Mouse (Mus musculus) kidney, embryonic 16.5 days (tissue): Measurements from ENCODE around the gene Gm4553. TPM values are rescaled to one million over a fixed set of nuclear protein-coding genes. Genes with fewer than 3 reads are reported as not detected.
"Not testable (repeated sequence)": the region's sequence is repeated elsewhere in the genome, so short reads cannot be mapped to it uniquely, and the experiment has no call there.

Experiments
- ATAC-seq: fragments of 200-750 bp; cut with Nextera tagmentation; 2 replicates; pipeline ENCODE4 v1.8.0; 2017; ENCODE audit warnings: moderate TSS enrichment; ENCODE audit not compliant: low FRiP score, low TSS enrichment
- H3K27ac ChIP-seq: fragments of 300-500 bp; sonication (generic); 2 replicates; pipeline ENCODE4 v1.5.1; 2014; ENCODE audit warnings: low read length
- H3K27me3 ChIP-seq: fragments of 300-500 bp; sonication (generic); 2 replicates; pipeline ENCODE4 v1.6.1; 2014; ENCODE audit warnings: low read length, control low read depth, mixed read lengths; ENCODE audit not compliant: insufficient read depth
- H3K36me3 ChIP-seq: fragments of 300-500 bp; sonication (generic); 2 replicates; pipeline ENCODE4 v1.6.1; 2014; ENCODE audit warnings: low read length, control low read depth, mixed read lengths; ENCODE audit not compliant: insufficient read depth
- H3K4me1 ChIP-seq: fragments of 300-500 bp; sonication (generic); 2 replicates; pipeline ENCODE4 v1.6.1; 2014; ENCODE audit warnings: low read length, control low read depth, mixed read lengths; ENCODE audit not compliant: insufficient read depth
- H3K4me2 ChIP-seq: fragments of 300-500 bp; sonication (generic); replicated peaks from 2 replicates; pipeline ENCODE4 v1.6.1; 2014; ENCODE audit warnings: low read depth, low read length
- H3K4me3 ChIP-seq: fragments of 300-500 bp; sonication (generic); 2 replicates; pipeline ENCODE4 v1.5.1; 2014; ENCODE audit warnings: mild to moderate bottlenecking, low read length
- H3K9ac ChIP-seq: fragments of 300-500 bp; sonication (generic); replicated peaks from 2 replicates; pipeline ENCODE4 v1.6.1; 2014; ENCODE audit warnings: low read length
- H3K9me3 ChIP-seq: fragments of 300-500 bp; sonication (generic); 2 replicates; pipeline ENCODE4 v1.6.1; 2016; ENCODE audit warnings: low read length, control low read depth
- WGBS: fragments of 180-500 bp; shearing (Covaris S2); extraction: QIAGEN DNeasy Blood & Tissue Kit; methylation state at CpG from one replicate; pipeline ENCODE4 v1.1.7; 2014; 5-methylcytosine and 5-hydroxymethylcytosine counted together
- polyA plus RNA-seq: library from polyadenylated mRNA; unstranded; fragments of >200 nt; fragmentation: Nextera tagmentation; extraction: Ambion mirVana; gene quantifications from 2 replicates; pipeline ENCODE4 v1.2.1, GENCODE M21; 2015

Gm4553 gene
- polyA plus RNA-seq, 1 experiment from 2014 or later, result not detected

DNA sequence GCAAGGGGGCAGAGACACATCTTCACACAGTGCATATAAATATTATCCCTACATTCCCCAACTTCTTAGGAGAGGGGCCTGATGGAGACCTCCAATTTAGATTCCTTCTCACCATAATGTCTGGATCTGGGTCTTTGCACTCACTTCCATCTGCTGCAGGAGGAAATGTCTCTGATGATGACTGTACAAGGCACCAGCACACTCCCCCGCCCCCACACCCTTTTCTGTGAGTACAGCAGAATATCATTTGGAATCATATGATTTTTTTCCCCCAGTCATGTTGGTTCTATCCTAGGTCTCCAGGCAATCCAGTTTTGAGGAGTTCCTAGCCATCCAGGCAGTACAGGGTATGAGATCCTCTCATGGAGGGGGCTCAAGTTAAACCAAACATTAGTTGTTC is 13.1 kb upstream of the Gm4553 start:
- no peaks in the 10 kb centered on the region for H3K9me3 ChIP-seq
- H3K36me3 ChIP-seq, result no peaks in the 10 kb centered on the region
- no peaks in the 10 kb centered on the region for H3K27me3 ChIP-seq
- no peak overlapping the region for H3K9ac ChIP-seq
- H3K4me3 ChIP-seq, result no peak overlapping the region
- ATAC-seq, result no peak
- H3K27ac ChIP-seq, result no peak overlapping the region
- no peaks in the 10 kb centered on the region for H3K4me1 ChIP-seq
- no peak overlapping the region for H3K4me2 ChIP-seq
- 79% methylated on average over 1 of the region's 1 CpGs for WGBS

GRCm38 (mm10) chr7:142175905-142176304 is 10.4 kb upstream of the Gm4553 start, which contains the start of gene Krtap5-2:
Krtap5-2 (minus strand) TSS chr7:142176005.
- not testable (repeated sequence) for H3K27ac ChIP-seq, H3K9me3 ChIP-seq, ATAC-seq, H3K4me1 ChIP-seq, H3K9ac ChIP-seq, H3K4me2 ChIP-seq, H3K27me3 ChIP-seq, H3K36me3 ChIP-seq, H3K4me3 ChIP-seq

GRCm38 (mm10) chr7:142169836-142170235 is 4.3 kb upstream of the Gm4553 start:
- no peak for ATAC-seq
- H3K9ac ChIP-seq, result no peak overlapping the region
- no peaks in the 10 kb centered on the region for H3K4me1 ChIP-seq
- no peaks in the 10 kb centered on the region for H3K9me3 ChIP-seq
- no peak overlapping the region for H3K4me3 ChIP-seq
- no peaks in the 10 kb centered on the region for H3K36me3 ChIP-seq
- H3K27ac ChIP-seq, result no peak overlapping the region
- 46% methylated on average over 3 of the region's 3 CpGs for WGBS
- H3K27me3 ChIP-seq, result no peaks in the 10 kb centered on the region
- H3K4me2 ChIP-seq, result no peak overlapping the region

DNA sequence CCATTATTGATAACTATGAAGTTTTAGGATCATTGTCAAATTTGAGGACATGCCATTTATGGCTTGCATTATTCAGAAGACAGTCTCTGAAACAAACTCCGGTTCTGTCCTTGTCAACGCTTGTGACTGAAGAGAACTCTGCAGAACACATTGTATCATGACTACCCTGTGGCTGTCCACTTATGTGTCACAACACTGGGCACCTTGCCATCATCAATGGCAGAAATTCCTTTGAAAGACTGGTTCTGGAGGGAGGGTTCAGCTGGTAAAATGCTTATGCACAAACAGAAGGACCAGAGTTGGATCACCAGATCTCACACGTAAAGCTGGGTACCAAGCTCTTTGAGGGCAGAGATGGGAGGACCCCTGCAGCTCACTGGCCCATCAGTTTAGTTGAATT is 6.2 kb downstream of the Gm4553 start:
- H3K4me2 ChIP-seq, result no peak overlapping the region
- no peak for ATAC-seq
- no peak overlapping the region for H3K27ac ChIP-seq
- no peaks in the 10 kb centered on the region for H3K36me3 ChIP-seq
- no peaks in the 10 kb centered on the region for H3K4me1 ChIP-seq
- H3K9me3 ChIP-seq, result no peaks in the 10 kb centered on the region
- WGBS, result 95% methylated on average over 3 of the region's 3 CpGs
- no peak overlapping the region for H3K9ac ChIP-seq
- H3K27me3 ChIP-seq, result no peaks in the 10 kb centered on the region
- no peak overlapping the region for H3K4me3 ChIP-seq

DNA sequence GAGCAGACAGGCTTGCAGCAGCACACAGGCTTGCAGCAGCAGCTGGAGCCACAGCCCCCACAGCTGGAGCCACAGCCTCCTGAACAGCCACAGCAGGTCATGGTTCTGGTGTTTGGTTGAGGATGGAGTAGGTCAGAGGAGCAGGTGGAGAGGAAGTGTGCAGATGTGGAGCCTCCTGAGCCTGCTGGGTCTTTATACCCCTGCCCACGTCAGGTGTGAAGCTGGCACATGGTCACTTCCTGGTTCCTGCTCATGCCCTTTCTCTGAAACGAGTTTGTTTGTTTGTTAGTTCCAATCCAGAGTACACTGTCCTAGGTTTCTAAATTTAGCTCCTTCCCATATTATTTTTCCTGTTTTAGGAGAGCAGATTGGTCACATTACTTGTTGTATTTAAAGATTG is 8.5 kb downstream of the Gm4553 start, which contains the start of gene Gm29735:
Gene Gm29735, minus strand, starts transcription at position 101 of the 400 bp plus-strand sequence.
- H3K9ac ChIP-seq, H3K36me3 ChIP-seq, H3K27me3 ChIP-seq, H3K9me3 ChIP-seq, ATAC-seq, H3K4me1 ChIP-seq, H3K4me2 ChIP-seq, H3K27ac ChIP-seq, H3K4me3 ChIP-seq: not testable (repeated sequence)
- WGBS, result 30% methylated on average over 2 of the region's 2 CpGs

DNA sequence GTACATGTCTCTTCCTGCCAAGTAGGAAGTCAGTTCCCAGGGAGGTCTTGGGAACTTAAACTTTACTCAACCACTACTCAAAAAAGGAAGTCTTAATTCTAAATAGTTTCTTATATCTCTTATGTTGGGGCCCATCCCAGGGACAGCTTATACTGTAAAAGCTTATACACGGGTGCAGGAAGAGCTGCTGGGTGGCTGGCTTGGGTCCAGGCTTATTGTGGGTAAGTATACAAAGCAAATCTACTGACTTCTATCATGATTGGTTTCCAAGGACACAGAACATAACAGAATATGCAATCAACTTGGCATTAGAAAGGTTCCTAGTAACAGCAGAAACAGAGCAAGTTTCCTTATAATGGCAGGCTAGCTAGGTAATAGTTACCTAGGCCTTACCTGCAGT is 10.2 kb downstream of the Gm4553 start:
- Histone ChIP-seq H3K27ac (no peak overlapping the region), H3K4me2 (no peak overlapping the region), H3K36me3 (no peaks in the 10 kb centered on the region), H3K4me1 (no peaks in the 10 kb centered on the region), H3K27me3 (no peaks in the 10 kb centered on the region), H3K4me3 (no peak overlapping the region), H3K9ac (no peak overlapping the region), H3K9me3 (no peaks in the 10 kb centered on the region)
- WGBS, result 69% methylated on average over 1 of the region's 1 CpGs
- ATAC-seq, result no peak

GRCm38 (mm10) chr7:142152191-142152590 is 13.3 kb downstream of the Gm4553 start:
- Histone ChIP-seq H3K4me3 (no peak overlapping the region), H3K4me1 (no peaks in the 10 kb centered on the region), H3K9ac (no peak overlapping the region), H3K27ac (no peak overlapping the region), H3K36me3 (no peaks in the 10 kb centered on the region), H3K9me3 (no peaks in the 10 kb centered on the region), H3K27me3 (no peaks in the 10 kb centered on the region), H3K4me2 (no peak overlapping the region)
- 81% methylated on average over 4 of the region's 4 CpGs for WGBS
- ATAC-seq, result no peak

DNA sequence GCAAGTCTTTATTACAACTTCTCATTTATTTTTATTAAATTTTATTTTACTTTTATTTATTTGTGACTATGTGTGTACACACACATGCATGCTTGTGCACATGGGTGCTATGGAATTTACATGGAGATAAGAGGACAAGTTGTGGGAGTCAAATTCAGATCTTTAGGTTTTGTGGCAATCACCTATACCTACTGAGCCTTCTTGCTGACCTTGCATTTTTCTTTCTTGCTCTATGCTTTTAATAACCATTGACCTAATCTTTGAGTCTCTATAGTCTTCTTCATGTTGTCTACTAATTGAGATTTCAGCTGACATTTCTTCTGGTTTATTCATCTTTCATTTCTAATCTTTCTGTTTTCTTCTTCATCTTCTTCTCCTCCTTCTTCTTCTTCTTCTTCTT is 16.9 kb downstream of the Gm4553 start:
- no peak overlapping the region for H3K9ac ChIP-seq
- no peak for ATAC-seq
- H3K27me3 ChIP-seq, result no peaks in the 10 kb centered on the region
- H3K36me3 ChIP-seq, result no peaks in the 10 kb centered on the region
- no peak overlapping the region for H3K4me3 ChIP-seq
- no peak overlapping the region for H3K27ac ChIP-seq
- no peak overlapping the region for H3K4me2 ChIP-seq
- H3K9me3 ChIP-seq, result no peaks in the 10 kb centered on the region
- no peaks in the 10 kb centered on the region for H3K4me1 ChIP-seq

DNA sequence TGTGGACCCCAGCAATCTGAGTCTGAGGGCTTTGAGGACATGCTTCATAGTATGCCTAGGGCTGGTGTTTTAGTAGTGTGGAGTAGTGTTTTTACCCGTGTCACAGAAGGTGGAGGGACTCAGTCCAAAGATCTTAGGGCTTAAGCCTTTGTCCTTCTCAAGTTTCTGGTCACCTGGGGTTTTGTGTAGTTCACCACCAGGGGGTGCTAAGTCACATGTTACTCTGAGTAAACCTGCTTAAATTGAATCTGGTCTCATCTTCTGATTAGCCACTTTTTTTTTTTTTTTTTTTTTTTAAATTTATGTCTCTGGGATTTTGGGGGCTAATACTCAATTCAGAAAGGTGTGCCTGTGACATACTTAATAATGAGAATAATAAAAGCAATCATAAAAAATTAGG is 19.5 kb downstream of the Gm4553 start:
- Histone ChIP-seq H3K36me3 (no peaks in the 10 kb centered on the region), H3K4me1 (no peaks in the 10 kb centered on the region), H3K9me3 (no peaks in the 10 kb centered on the region), H3K27me3 (no peaks in the 10 kb centered on the region), H3K4me3 (no peak overlapping the region), H3K9ac (no peak overlapping the region), H3K27ac (no peak overlapping the region), H3K4me2 (no peak overlapping the region)
- no peak for ATAC-seq
- 0% methylated on average over 1 of the region's 1 CpGs for WGBS

- WGBS, result 37% methylated on average over 4 of the region's 4 CpGs
- Histone ChIP-seq H3K27me3 (no peaks in the 10 kb centered on the region), H3K36me3 (no peaks in the 10 kb centered on the region), H3K27ac (no peak overlapping the region), H3K4me1 (no peaks in the 10 kb centered on the region), H3K4me3 (no peak overlapping the region), H3K4me2 (no peak overlapping the region), H3K9me3 (no peaks in the 10 kb centered on the region), H3K9ac (no peak overlapping the region)
- ATAC-seq, result no peak
Observed at GRCm38 (mm10) chr7:142145413-142145940, 20.1 kb downstream of the Gm4553 start.
